Mouse (Mus musculus): Measurements from ENCODE around the gene Map1b. TPM values are rescaled to one million over a fixed set of nuclear protein-coding genes. Genes with fewer than 3 reads are reported as not detected.
A peak's percentile ranks its signal among the peaks of the same experiment; 100 is the strongest.

Gene Map1b
- polyA plus RNA-seq, 1 experiment from 2014 or later, result 172 TPM

DNA sequence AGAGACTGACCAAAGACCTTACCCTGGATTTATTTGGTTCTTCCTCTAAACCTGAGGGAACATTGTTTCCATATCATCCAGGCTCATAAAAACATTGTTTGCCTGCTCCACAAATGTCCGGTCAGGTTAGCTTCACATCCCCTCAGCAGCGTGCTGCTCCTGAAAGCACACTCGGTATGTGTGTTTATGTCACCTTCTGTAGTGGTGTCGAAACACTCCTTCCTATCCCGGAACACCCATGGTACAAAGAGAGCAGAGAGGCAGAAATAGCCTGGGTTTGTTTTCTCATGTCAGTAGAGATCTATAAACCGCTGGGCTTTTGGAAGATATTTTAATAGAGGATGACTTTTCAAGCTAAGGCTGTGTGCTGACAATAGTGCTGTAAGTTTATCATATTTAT, 139.3 kb downstream of the Map1b start:
- H3K27me3 ChIP-seq, result no peaks in the 10 kb centered on the region
- H3K9me3 ChIP-seq (replicated peaks), result no peaks in the 10 kb centered on the region
- H3K36me3 ChIP-seq, result peaks cover 5% of the 10 kb centered on the region; the same call in 1 of the 2 replicates
- ATAC-seq (ENCODE audit: insufficient number of reproducible peaks, low FRiP score, low TSS enrichment, low read depth), result no peak
- WGBS, result 88% methylated on average over 6 of the region's 6 CpGs
- no peak overlapping the region for H3K4me3 ChIP-seq (replicated peaks)
- H3K4me1 ChIP-seq, result 0 out of 2 replicates have a peak, but pooled peaks cover 6% of the 10 kb centered on the region
- H3K9ac ChIP-seq, result no peak overlapping the region
- no peak overlapping the region for H3K27ac ChIP-seq (replicated peaks)
- H3K4me2 ChIP-seq (replicated peaks), result no peak overlapping the region

DNA sequence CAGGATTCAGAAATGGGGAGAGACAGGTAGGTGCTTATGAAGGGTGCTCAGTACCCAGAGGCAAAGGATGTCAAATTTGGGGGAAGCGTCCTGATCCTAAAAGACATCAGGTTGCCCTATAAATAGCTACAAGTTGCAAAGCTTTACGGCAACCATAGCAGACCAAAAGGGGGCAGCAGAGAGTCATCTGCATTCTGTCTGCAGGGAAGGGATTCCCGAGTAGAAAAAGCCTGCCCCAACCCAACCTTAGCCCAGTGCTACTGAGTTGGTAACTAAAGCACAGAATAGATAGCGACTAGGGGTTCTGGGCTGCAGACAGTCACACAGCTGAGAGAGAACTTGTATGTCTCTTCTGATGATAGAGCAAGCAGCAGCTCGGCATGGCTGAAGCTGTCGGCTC, 140.8 kb downstream of the Map1b start:
- 35% methylated on average over 6 of the region's 6 CpGs for WGBS
- Histone ChIP-seq H3K27me3 (no peaks in the 10 kb centered on the region), H3K4me2 (replicated peaks) (no peak overlapping the region), H3K27ac (replicated peaks) (no peak overlapping the region), H3K4me1 (0 out of 2 replicates have a peak, but pooled peaks cover 6% of the 10 kb centered on the region), H3K9ac (no peak overlapping the region), H3K9me3 (replicated peaks) (no peaks in the 10 kb centered on the region), H3K4me3 (replicated peaks) (no peak overlapping the region), H3K36me3 (peaks cover 5% of the 10 kb centered on the region; the same call in 1 of the 2 replicates)
- ATAC-seq (ENCODE audit: insufficient number of reproducible peaks, low FRiP score, low TSS enrichment, low read depth), result 0 out of 2 replicates have a peak, but pooled peaks have one; percentile 43

DNA sequence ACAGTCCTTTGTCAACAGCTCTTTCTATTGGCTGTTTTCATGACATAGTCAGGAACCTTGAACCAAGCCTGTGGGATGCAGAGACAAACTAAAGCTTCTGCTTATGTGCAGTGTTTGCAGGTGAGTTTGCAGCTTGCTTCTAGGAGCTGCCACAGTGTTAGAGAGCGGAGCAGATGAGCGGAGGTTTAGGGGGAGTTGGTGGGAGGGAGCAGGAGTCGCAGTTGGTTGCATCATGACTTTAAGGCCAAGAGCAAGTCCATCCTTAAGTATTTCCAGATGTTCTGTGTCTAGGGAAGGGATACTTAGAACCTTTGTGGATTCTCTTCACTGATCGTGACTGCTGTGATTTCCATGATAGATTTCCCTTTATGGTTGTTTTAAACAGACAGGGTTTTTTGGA, 142.1 kb downstream of the Map1b start:
- H3K4me1 ChIP-seq, result 0 out of 2 replicates have a peak, but pooled peaks cover 6% of the 10 kb centered on the region
- ATAC-seq (ENCODE audit: insufficient number of reproducible peaks, low FRiP score, low TSS enrichment, low read depth), result no peak
- H3K4me2 ChIP-seq (replicated peaks), result no peak overlapping the region
- no peak overlapping the region for H3K4me3 ChIP-seq (replicated peaks)
- H3K9me3 ChIP-seq (replicated peaks), result no peaks in the 10 kb centered on the region
- no peak overlapping the region for H3K9ac ChIP-seq
- H3K27ac ChIP-seq (replicated peaks), result no peak overlapping the region
- 42% methylated on average over 4 of the region's 4 CpGs for WGBS
- no peaks in the 10 kb centered on the region for H3K27me3 ChIP-seq
- H3K36me3 ChIP-seq, result 0 out of 2 replicates have a peak, but pooled peaks cover 4% of the 10 kb centered on the region

DNA sequence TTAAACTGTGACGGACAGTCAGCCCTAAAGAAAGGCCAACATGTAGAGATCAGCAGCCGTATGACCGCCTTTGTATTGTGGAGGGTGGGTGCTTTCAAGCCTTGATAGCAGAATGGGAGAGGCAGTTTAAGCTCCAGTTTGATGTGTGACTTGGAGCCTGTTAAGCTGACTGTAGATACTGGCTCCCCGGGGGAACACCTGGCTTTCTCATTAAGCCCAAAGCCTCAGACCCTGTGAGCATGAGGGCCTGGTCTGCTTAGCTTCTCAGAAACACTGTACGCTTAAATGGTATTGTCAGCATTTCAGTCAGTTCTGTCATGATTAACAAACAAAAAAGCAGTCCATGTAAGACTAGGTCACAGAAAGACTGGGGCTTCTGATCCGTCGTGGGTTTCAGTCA, 142.7 kb downstream of the Map1b start:
- no peak overlapping the region for H3K9ac ChIP-seq
- H3K4me1 ChIP-seq, result 0 out of 2 replicates have a peak, but pooled peaks cover 6% of the 10 kb centered on the region
- 0 out of 2 replicates have a peak, but pooled peaks cover 4% of the 10 kb centered on the region for H3K36me3 ChIP-seq
- H3K4me3 ChIP-seq (replicated peaks), result no peak overlapping the region
- H3K27me3 ChIP-seq, result no peaks in the 10 kb centered on the region
- no peak overlapping the region for H3K27ac ChIP-seq (replicated peaks)
- ATAC-seq (ENCODE audit: insufficient number of reproducible peaks, low FRiP score, low TSS enrichment, low read depth), result no peak
- WGBS, result 74% methylated on average over 7 of the region's 7 CpGs
- no peaks in the 10 kb centered on the region for H3K9me3 ChIP-seq (replicated peaks)
- H3K4me2 ChIP-seq (replicated peaks), result no peak overlapping the region

Other genes with a start within 250 kb of the Map1b start
- 38.5 and 41.4 TPM in 2 replicates for gene Ptcd2, start 171.8 kb downstream of the Map1b start, polyA plus RNA-seq (2015; fragmentation: Nextera tagmentation; extraction: Ambion mirVana)
- gene Mrps27, start 171.8 kb downstream of the Map1b start, polyA plus RNA-seq (2015; fragmentation: Nextera tagmentation; extraction: Ambion mirVana), result 51.2 and 52.2 TPM in 2 replicates